Mouse (Mus musculus) gastrocnemius, adult 2 months (tissue): ENCODE data around the gene 1700034J05Rik. TPM values are rescaled to one million over a fixed set of nuclear protein-coding genes. Genes with fewer than 3 reads are reported as not detected.

Source experiments
- DNase-seq: peaks from one replicate; pipeline ENCODE4 v3.0.0; 2022
- H3K27ac ChIP-seq: fragments of 200-600 bp; 2 replicates; pipeline ENCODE4 v1.8.1; 2022; ENCODE audit warnings: mild to moderate bottlenecking
- H3K4me3 ChIP-seq: fragments of 200-600 bp; 2 replicates; pipeline ENCODE4 v1.8.1; 2022; ENCODE audit warnings: mild to moderate bottlenecking, moderate library complexity
- CTCF ChIP-seq: fragments of 200-600 bp; IDR thresholded peaks from 2 replicates; pipeline ENCODE4 v1.8.1; 2022; ENCODE audit warnings: antibody characterized with exemption, mild to moderate bottlenecking, moderate library complexity
- intact Hi-C: fragments of 180-260 bp; cut with DNase I; formaldehyde crosslinking; loops from one replicate; pipeline ENCODE4 v1.15.1; 2025
- total RNA-seq, 2 experiments: library from RNA; stranded (reverse); gene quantifications; 2 replicates each; pipeline ENCODE4 v1.2.3; 2021

Gene 1700034J05Rik
- total RNA-seq, 2 experiments from 2014 or later: not detected

- intact Hi-C loops: no loop called here
- no peak for TF ChIP-seq CTCF
- Histone ChIP-seq H3K4me3 (no peak overlapping the region), H3K27ac (peak overlapping the region; percentile 86)
- peak; percentile 46 for DNase-seq
Measured at GRCm38 (mm10) chr6:146909725-146910489, 44.3 kb downstream of the 1700034J05Rik start.

GRCm38 (mm10) chr6:146908801-146909200 is 45.4 kb downstream of the 1700034J05Rik start:
- H3K4me3 ChIP-seq: no peak overlapping the region
- intact Hi-C loops: no loop called here
- no peak for TF ChIP-seq CTCF
- no peak for DNase-seq
- peak overlapping the region; percentile 86; the same call in 1 of the 2 replicates for H3K27ac ChIP-seq

GRCm38 (mm10) chr6:146907795-146908190 is 46.4 kb downstream of the 1700034J05Rik start:
- intact Hi-C loops: no loop called here
- no peak overlapping the region for H3K27ac ChIP-seq

GRCm38 (mm10) chr6:146907061-146907794 is 47.0 kb downstream of the 1700034J05Rik start:
- intact Hi-C loops: no loop called here

More at GRCm38 (mm10) chr6:146907795-146908190, 46.4 kb downstream of the 1700034J05Rik start:
- no peak for TF ChIP-seq CTCF
- no peak for DNase-seq
- H3K4me3 ChIP-seq: no peak overlapping the region

GRCm38 (mm10) chr6:146906000-146906786 is 48.0 kb downstream of the 1700034J05Rik start:
- TF ChIP-seq CTCF: no peak
- intact Hi-C loops: no loop called here
- Histone ChIP-seq H3K27ac (peak overlapping the region; percentile 6; the same call in 1 of the 2 replicates), H3K4me3 (no peak overlapping the region)
- DNase-seq: no peak

More at GRCm38 (mm10) chr6:146907061-146907794, 47.0 kb downstream of the 1700034J05Rik start:
- no peak for TF ChIP-seq CTCF
- Histone ChIP-seq H3K4me3 (no peak overlapping the region), H3K27ac (no peak overlapping the region)
- no peak for DNase-seq

- TF ChIP-seq CTCF: no peak
- intact Hi-C loops: no loop called here
- Histone ChIP-seq H3K27ac (no peak overlapping the region), H3K4me3 (no peak overlapping the region)
- DNase-seq: no peak
Measured at GRCm38 (mm10) chr6:146904707-146905106, 49.5 kb downstream of the 1700034J05Rik start.

GRCm38 (mm10) chr6:146903632-146904031 is 50.6 kb downstream of the 1700034J05Rik start:
- intact Hi-C loops: no loop called here
- Histone ChIP-seq H3K27ac (0 out of 2 replicates have a peak overlapping the region, but pooled peaks have one; percentile 38), H3K4me3 (no peak overlapping the region)
- no peak for TF ChIP-seq CTCF
- DNase-seq: no peak

GRCm38 (mm10) chr6:146901929-146902328 is 52.3 kb downstream of the 1700034J05Rik start:
- peak; percentile 6; the same call in 1 of the 2 replicates for TF ChIP-seq CTCF
- no peak for DNase-seq
- H3K4me3 ChIP-seq: no peak overlapping the region
- intact Hi-C loops: no loop called here
- peak overlapping the region; percentile 76 for H3K27ac ChIP-seq

Other genes starting within 250 kb of the 1700034J05Rik start
- gene Stk38l, start 229.4 kb downstream of the 1700034J05Rik start, total RNA-seq: 10 to 100 TPM; 11.4 to 11.8 TPM
- under 1 TPM; 0.50 to 0.99 TPM for gene Arntl2, start 158.4 kb downstream of the 1700034J05Rik start, total RNA-seq
- not detected for gene Smco2, start 104.3 kb downstream of the 1700034J05Rik start, total RNA-seq
- gene Ppfibp1, start 65.9 kb downstream of the 1700034J05Rik start, total RNA-seq: 10 to 100 TPM; 40.3 to 44.8 TPM
- under 1 TPM; 0.59 to 0.66 TPM for gene Rep15, start 78.2 kb upstream of the 1700034J05Rik start, total RNA-seq
- 10 to 100 TPM; 37.4 to 52.4 TPM for gene Mrps35, start 88.3 kb upstream of the 1700034J05Rik start, total RNA-seq
- not detected for gene Mansc4, start 132.6 kb upstream of the 1700034J05Rik start, total RNA-seq
- 1 to 10 TPM; 1.7 to 2.2 TPM for gene Klhl42, start 137.0 kb upstream of the 1700034J05Rik start, total RNA-seq